Mouse (Mus musculus) heart, postnatal 0 days (tissue): Measurements from ENCODE around the gene Tcf15.

Experiments
- CTCF ChIP-seq: IDR thresholded peaks from 2 replicates; pipeline ENCODE4 v1.5.1; 2016; ENCODE audit warnings: antibody characterized with exemption, control low read depth, low read depth
- EP300 ChIP-seq: IDR thresholded peaks from 2 replicates; pipeline ENCODE4 v1.6.1; 2016; ENCODE audit warnings: antibody characterized with exemption, low read depth

GRCm38 (mm10) chr2:152141491-152141890, 1.9 kb upstream of the Tcf15 start:
- TF ChIP-seq EP300 (no peak), CTCF (no peak)
